Mouse (Mus musculus) lung, postnatal 0 days (tissue): ENCODE data around the gene Crybb1.

Experiments
- CTCF ChIP-seq: IDR thresholded peaks from 2 replicates; pipeline ENCODE4 v1.5.1; 2016; ENCODE audit warnings: antibody characterized with exemption, mild to moderate bottlenecking
- EP300 ChIP-seq: IDR thresholded peaks from 2 replicates; pipeline ENCODE4 v1.6.1; 2016; ENCODE audit warnings: antibody characterized with exemption, mild to moderate bottlenecking, control low read depth

DNA sequence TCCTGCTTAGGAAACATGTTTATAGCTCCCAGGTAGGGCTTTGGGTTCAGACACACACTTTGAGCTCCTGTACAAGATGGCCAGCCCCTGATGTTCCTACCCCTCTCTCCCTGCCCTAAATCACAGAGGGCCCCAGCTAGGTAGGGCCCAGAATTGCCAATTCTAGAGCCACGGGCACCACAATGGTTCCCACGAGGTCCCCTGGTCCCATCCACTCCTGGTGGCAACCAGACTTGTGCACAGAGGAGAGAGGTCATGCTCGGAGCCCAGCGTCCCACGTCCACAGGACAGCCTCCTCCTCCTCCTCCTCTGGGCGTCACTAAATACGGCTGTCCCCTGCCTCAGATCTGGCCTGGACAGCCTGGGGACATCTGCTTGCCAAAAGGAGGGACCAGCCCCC, 39.3 kb upstream of the Crybb1 start:
- no peak for TF ChIP-seq CTCF
- TF ChIP-seq EP300 = no peak
